Mouse (Mus musculus): ENCODE measurements around the gene Reep3. TPM values are rescaled to one million over a fixed set of nuclear protein-coding genes. Genes with fewer than 3 reads are reported as not detected.

The Reep3 gene
- polyA plus RNA-seq, 1 experiment from 2014 or later: 7.5 TPM

DNA sequence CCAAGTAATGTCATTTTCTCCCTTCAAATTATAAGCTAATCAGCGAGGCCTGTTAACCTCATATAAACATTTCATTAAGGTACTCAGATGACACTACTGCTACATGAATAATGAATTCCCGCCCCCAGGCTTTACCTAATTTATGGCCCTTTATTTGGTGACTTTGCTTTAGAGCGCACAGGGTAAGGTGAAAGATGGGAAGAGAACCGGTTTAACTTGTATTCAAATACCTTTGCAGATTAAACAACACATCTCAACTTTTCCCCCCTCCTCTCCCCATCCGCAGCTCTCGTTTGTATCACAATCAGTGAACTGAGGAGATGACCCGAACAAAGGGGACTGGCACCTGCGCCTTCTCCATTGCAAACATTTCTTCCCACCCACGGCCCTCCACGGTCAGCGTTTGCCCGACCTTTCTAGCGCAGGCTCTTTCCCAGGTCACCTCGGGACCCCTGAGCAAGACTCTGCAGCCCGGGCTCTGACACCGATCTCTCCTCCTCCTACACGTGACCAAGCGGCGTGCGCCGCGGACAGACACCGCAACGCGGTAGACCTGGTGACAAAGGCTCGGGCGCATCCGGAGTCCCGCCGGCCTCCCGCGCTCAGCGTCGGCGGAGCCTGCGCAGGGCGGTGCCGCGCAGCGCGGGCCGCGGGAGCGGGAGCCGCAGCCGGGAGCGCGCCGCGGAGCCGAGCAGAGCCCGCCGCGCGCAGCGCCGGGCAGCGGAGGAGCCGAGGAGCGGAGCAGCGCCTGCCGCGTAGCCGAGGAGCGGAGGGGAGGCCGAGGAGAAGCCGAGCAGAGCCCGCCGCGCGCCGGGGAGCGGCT is 736 bp downstream of the Reep3 start, which contains the start of gene Jmjd1c:
Gene Jmjd1c (plus strand): TSS at position 328 of the 823 bp plus-strand sequence.
- 2% methylated on average over 73 of the region's 73 CpGs for WGBS (ENCODE audit: insufficient replicate concordance)
- Histone ChIP-seq H3K9me3 (replicated peaks) (no peaks in the 10 kb centered on the region), H3K9ac (peak within 1 kb of the TSS; percentile 94), H3K4me2 (peak within 1 kb of the TSS; percentile 89), H3K27ac (peak within 1 kb of the TSS; percentile 87), H3K4me1 (replicated peaks) (peaks cover 48% of the 10 kb centered on the region), H3K4me3 (replicated peaks) (peak within 1 kb of the TSS; percentile 88), H3K27me3 (no peaks in the 10 kb centered on the region), H3K36me3 (no peaks in the 10 kb centered on the region)
- ATAC-seq (ENCODE audit: low read depth) (peak; percentile 82), DNase-seq (peak; percentile 62)

DNA sequence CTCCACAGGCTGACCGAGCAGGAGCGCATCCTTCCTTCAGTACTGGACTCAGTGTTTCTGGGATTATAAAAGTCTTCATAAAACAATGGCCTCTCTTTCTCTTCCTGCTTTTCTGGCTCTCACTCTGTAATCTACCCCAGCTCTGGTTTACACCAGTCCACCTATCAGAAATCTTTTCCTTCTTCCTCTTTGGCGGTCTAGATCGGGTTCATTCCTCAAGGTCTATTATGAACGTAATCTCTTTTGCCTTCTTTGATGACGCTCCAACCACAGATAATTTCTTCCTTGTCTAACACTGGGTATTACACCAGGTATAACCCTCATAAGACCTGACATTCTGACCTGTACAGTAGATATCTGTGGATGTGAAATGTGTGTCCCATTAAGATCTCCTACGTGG is 1.8 kb downstream of the Reep3 start:
- DNase-seq: no peak
- WGBS (ENCODE audit: insufficient replicate concordance): 60% methylated on average over 7 of the region's 7 CpGs
- Histone ChIP-seq H3K9ac (no peak overlapping the region), H3K27ac (no peak overlapping the region), H3K36me3 (no peaks in the 10 kb centered on the region), H3K27me3 (no peaks in the 10 kb centered on the region), H3K4me1 (replicated peaks) (peaks cover 40% of the 10 kb centered on the region), H3K4me2 (no peak overlapping the region), H3K9me3 (replicated peaks) (no peaks in the 10 kb centered on the region), H3K4me3 (replicated peaks) (no peak overlapping the region)
- no peak for ATAC-seq (ENCODE audit: low read depth)

DNA sequence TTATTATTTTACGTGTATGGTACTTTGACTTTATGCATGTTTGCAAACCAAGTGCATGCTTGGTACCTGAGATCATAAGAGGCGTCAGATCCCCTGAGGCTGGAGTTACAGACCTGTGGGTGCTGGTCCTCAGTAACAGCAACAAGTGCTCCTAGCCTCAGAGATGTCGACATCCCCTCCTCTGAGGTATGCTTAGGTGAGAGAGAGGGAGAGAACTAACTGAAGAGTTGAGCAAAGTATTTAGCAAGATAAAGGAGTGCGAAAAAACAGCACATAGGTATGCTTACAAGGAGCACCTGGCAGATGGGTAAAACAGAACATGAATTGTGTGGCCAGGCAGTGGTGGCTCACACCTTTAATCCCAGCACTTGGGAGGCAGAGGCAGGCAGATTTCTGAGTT is 6.1 kb downstream of the Reep3 start:
- H3K27ac ChIP-seq: no peak overlapping the region
- DNase-seq (no peak), ATAC-seq (ENCODE audit: low read depth) (no peak)
- no peak overlapping the region for H3K4me2 ChIP-seq
- no peaks in the 10 kb centered on the region for H3K36me3 ChIP-seq
- no peak overlapping the region for H3K4me3 ChIP-seq (replicated peaks)
- H3K9me3 ChIP-seq (replicated peaks): no peaks in the 10 kb centered on the region
- 73% methylated on average over 4 of the region's 4 CpGs for WGBS (ENCODE audit: insufficient replicate concordance)
- H3K9ac ChIP-seq: no peak overlapping the region
- peaks cover 6% of the 10 kb centered on the region for H3K4me1 ChIP-seq (replicated peaks)
- no peaks in the 10 kb centered on the region for H3K27me3 ChIP-seq

DNA sequence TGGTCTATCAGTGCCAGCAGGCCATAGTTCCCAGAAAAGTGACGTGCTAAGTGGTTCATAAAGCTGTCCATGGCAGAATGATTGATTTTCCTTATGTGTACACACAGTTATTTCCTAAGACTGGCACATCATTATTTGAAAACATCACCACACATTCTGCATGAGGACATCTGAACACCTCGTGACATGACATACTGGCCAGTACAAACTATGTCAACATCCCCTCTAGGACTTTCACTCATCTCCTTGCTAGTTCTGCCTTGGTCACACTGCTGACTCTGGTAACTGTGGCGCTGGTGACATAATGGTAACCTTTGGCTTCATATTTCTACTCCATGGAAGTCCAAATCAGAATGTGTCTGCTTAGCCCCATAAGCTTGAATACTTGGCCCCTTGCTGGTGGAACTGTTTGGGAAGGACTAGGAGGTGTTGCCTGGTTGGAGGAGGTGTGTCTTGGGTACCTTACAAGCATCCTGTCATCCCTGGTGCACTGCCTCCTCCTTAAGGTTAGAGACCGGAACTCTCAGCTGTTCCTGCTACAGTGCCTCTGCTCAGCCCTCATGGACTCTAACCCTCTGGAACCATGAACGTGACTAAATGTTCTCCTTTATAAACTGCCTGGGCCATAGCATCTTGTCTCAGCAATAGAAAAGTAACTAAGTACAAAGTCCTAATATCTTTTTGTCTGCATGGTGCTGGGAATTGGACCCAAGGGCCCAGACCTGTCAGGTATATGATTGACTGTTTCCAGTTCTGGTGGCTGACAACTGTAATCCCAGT is 9.1 kb downstream of the Reep3 start:
- DNase-seq (no peak), ATAC-seq (ENCODE audit: low read depth) (no peak)
- no peaks in the 10 kb centered on the region for H3K36me3 ChIP-seq
- no peaks in the 10 kb centered on the region for H3K27me3 ChIP-seq
- H3K4me1 ChIP-seq (replicated peaks): no peaks in the 10 kb centered on the region
- 77% methylated on average over 5 of the region's 5 CpGs for WGBS (ENCODE audit: insufficient replicate concordance)
- H3K27ac ChIP-seq: no peak overlapping the region
- no peak overlapping the region for H3K4me3 ChIP-seq (replicated peaks)
- no peak overlapping the region for H3K9ac ChIP-seq
- no peak overlapping the region for H3K4me2 ChIP-seq
- no peaks in the 10 kb centered on the region for H3K9me3 ChIP-seq (replicated peaks)

DNA sequence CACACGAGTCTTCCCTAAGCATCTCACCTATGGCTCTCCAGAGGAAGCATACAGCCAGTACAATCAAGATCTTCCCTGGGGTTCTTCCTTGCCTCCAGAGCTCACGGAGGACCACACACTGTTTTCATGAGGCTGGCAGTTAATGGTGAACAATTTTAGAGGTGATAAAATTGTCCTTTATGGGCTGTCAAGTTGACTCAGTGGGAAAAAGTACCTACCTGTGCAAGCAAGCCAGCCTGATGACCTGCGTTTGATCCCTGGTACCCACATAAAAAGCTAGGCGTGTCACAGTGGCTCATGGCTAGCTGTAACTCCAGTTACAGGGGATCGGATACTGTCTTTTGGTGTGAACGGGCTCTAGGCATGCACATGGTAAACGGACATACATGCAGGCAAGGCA is 10.8 kb downstream of the Reep3 start:
- H3K9ac ChIP-seq: no peak overlapping the region
- 75% methylated on average over 7 of the region's 7 CpGs for WGBS (ENCODE audit: insufficient replicate concordance)

DNA sequence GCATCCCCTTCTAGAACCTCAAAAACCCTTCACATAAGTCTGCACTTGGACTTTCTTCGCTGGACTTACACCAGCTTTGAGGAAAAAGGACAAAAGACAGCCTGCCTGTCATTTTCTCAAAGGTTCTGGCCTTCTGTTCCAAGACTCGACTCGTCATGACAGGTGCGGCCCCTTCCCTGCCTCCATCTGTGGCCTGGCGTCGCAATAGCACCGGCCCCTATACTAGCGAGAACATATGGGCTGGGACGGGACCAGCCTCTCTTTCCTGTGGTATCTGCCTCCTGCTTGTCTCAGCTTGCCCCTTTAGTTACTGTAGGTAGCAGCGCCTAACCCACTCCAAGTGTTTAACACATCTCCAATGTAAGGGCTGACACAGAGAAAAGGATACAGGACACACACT is 11.6 kb downstream of the Reep3 start:
- no peak overlapping the region for H3K4me3 ChIP-seq (replicated peaks)
- DNase-seq: no peak
- H3K4me2 ChIP-seq: no peak overlapping the region
- H3K36me3 ChIP-seq: no peaks in the 10 kb centered on the region
- H3K4me1 ChIP-seq (replicated peaks): no peaks in the 10 kb centered on the region
- no peak for ATAC-seq (ENCODE audit: low read depth)
- H3K27me3 ChIP-seq: no peaks in the 10 kb centered on the region
- no peak overlapping the region for H3K9ac ChIP-seq
- no peak overlapping the region for H3K27ac ChIP-seq
- H3K9me3 ChIP-seq (replicated peaks): no peaks in the 10 kb centered on the region
- WGBS (ENCODE audit: insufficient replicate concordance): 83% methylated on average over 10 of the region's 10 CpGs

More for the DNA sequence above, 10.8 kb downstream of the Reep3 start:
- H3K36me3 ChIP-seq: no peaks in the 10 kb centered on the region
- no peaks in the 10 kb centered on the region for H3K4me1 ChIP-seq (replicated peaks)
- DNase-seq (no peak), ATAC-seq (ENCODE audit: low read depth) (no peak)
- H3K27ac ChIP-seq: no peak overlapping the region
- no peak overlapping the region for H3K4me3 ChIP-seq (replicated peaks)
- no peak overlapping the region for H3K4me2 ChIP-seq
- H3K27me3 ChIP-seq: no peaks in the 10 kb centered on the region
- no peaks in the 10 kb centered on the region for H3K9me3 ChIP-seq (replicated peaks)

DNA sequence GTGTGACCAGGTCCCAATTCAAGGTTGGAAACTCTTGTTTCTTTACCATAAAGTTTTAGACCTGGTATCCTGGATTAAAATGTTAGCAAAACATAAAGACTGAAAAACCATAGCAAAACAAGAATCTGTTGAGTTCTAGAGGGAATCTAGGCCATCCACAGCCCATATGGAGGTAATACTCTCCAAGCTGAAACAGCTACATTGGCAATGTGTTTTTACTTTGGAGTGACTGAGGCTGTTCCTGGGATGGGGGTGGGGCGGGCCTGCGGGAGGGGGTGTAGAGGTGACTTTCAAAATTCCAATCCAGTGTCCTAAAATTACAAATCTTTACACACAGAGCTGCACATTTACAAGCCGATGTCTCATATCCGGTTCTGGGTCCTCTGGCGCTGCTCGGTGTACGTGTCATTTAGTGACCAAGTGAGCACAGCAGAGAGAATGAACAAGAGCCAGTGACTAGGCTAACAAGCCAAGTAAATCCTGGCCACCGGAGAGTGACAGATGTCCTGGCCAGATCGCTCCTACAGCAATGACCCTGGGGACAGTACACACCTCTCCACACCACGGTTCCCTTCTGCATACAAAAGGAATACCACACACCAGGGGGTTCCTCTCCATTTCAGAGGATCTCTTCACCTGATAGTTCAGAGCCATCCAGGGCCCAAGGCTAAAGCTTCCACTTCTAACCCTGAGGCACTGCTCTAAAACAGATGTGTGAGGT is 13.1 kb downstream of the Reep3 start:
- WGBS (ENCODE audit: insufficient replicate concordance): 75% methylated on average over 10 of the region's 10 CpGs
- Histone ChIP-seq H3K9me3 (replicated peaks) (no peaks in the 10 kb centered on the region), H3K4me3 (replicated peaks) (no peak overlapping the region), H3K4me1 (replicated peaks) (peaks cover 7% of the 10 kb centered on the region), H3K4me2 (no peak overlapping the region), H3K36me3 (no peaks in the 10 kb centered on the region), H3K9ac (no peak overlapping the region), H3K27me3 (no peaks in the 10 kb centered on the region), H3K27ac (no peak overlapping the region)
- no peak for ATAC-seq (ENCODE audit: low read depth)
- DNase-seq: no peak

DNA sequence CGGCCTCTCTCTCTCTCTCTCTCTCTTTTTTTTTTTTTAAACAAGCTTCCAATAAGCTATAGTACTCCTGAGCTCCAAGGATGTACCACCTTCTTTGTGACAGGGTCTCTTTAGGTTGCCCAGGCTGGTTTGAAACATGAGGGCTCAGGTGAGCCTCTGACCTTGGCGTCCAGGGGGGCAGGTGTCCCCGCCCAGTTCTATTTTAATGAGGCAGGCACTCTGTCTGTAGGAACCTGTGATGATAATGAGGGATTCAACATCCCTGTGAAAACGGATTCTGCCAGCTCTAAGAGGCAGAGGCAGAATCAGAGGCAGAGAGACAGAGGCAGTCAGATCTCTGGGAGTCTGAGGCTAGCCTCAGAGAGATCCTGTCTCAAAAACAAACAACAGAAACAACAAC is 14.2 kb downstream of the Reep3 start:
- no peak for DNase-seq
- Histone ChIP-seq H3K4me2 (no peak overlapping the region), H3K4me3 (replicated peaks) (no peak overlapping the region), H3K4me1 (replicated peaks) (peaks cover 11% of the 10 kb centered on the region), H3K9ac (no peak overlapping the region), H3K36me3 (no peaks in the 10 kb centered on the region), H3K9me3 (replicated peaks) (no peaks in the 10 kb centered on the region), H3K27me3 (no peaks in the 10 kb centered on the region), H3K27ac (no peak overlapping the region)
- ATAC-seq (ENCODE audit: low read depth): no peak
- WGBS (ENCODE audit: insufficient replicate concordance): 69% methylated on average over 4 of the region's 4 CpGs

DNA sequence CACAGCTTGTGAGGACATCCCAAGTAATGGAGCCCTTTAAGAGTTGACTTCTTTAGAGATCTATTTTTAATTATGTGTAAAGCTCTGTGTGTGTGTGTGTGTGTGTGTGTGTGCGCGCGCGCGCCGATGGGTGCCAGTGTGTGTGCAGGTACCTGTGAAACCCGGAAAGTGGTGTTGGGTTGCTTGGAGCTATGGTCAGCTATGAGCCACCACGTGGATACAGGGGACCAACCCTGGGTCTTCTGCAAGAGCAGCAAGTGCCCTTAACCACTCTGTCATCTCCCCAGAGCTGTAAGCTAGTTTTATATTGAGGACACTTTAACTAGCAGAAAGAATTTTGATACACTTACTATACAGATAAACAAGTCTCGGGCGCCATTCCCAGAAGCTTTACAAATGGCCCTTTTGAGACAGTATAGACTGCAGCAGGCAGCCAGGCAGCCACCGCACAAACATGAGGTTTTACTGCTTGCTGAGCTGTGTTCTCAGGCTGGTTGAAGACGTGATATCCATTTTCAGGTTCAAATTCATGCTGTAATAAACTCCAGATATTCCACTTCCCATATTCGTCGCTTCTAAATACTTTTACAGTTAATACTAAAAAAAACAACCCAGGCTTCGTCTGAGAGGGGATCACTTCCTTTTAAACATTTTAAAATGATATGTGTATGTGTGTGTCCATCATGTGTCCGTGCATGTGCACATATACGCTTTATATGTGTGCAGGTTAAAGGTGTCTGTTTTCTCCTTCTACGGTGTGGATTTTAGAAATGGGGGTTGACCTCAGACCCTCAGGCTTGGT is 15.3 kb downstream of the Reep3 start:
- Histone ChIP-seq H3K27ac (no peak overlapping the region), H3K36me3 (no peaks in the 10 kb centered on the region), H3K4me3 (replicated peaks) (no peak overlapping the region), H3K4me1 (replicated peaks) (peaks cover 11% of the 10 kb centered on the region), H3K27me3 (no peaks in the 10 kb centered on the region), H3K4me2 (no peak overlapping the region), H3K9me3 (replicated peaks) (no peaks in the 10 kb centered on the region), H3K9ac (no peak overlapping the region)
- DNase-seq (no peak), ATAC-seq (ENCODE audit: low read depth) (no peak)
- 80% methylated on average over 18 of the region's 18 CpGs for WGBS (ENCODE audit: insufficient replicate concordance)

DNA sequence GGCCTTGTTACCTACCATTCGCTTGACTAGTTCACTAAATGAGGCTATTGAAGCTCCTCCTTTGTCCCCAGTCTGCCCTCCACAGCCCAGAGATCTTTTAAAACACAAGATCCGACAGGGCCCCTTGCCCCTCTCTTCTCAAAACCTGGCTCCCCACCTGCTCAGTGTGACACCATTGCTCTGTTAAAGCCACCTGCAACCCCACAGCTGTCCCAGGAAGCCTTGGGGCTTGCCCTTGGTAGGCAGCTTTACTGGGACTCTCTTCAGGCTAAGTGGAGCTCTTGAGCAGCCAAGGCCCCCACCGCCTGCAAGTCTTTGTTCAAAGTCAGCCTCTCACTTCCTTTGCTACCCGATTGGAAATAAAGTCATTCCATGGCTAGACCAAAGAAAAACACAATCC is 17.7 kb downstream of the Reep3 start:
- Histone ChIP-seq H3K9me3 (replicated peaks) (no peaks in the 10 kb centered on the region), H3K4me3 (replicated peaks) (no peak overlapping the region), H3K9ac (no peak overlapping the region), H3K27me3 (no peaks in the 10 kb centered on the region), H3K4me1 (replicated peaks) (peaks cover 11% of the 10 kb centered on the region), H3K4me2 (no peak overlapping the region), H3K27ac (no peak overlapping the region), H3K36me3 (no peaks in the 10 kb centered on the region)
- WGBS (ENCODE audit: insufficient replicate concordance): 59% methylated on average over 4 of the region's 4 CpGs
- ATAC-seq (ENCODE audit: low read depth): no peak
- DNase-seq: no peak

All from liver, embryonic 13.5 days (tissue).